Mouse (Mus musculus): Measurements from ENCODE around the gene Cd164l2.

DNA sequence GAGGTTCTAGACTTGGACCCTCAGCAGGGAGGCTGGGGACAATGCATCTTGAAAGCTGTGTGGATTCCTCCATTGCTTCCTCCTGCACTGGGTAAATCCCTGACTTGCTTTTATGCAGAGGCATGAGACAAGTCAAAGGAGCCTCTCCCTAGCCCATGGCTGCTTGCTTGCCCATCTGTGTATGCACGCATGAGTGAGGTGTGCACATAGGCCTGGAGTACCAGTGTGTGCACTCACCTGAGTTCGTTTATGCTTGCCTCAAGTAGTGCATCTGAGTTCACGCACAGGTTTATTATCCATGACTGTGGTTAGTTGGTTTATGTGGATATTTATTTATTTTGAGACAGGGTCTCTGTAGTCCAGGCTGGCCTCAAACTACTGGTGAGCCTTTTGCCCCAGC, 9.7 kb upstream of the Cd164l2 start:
- peak; percentile 25 for TF ChIP-seq POLR2A (IDR thresholded peaks at IDR 0.05; ENCODE audit: insufficient read length, low read depth)
- no peak for TF ChIP-seq REST (IDR thresholded peaks at IDR 0.05; ENCODE audit: insufficient read depth, insufficient read length)

All from myocyte (in vitro differentiated cells).